Mouse (Mus musculus) neural tube, embryonic 12.5 days (tissue): Measurements from ENCODE around the gene Abhd16a. TPM values are rescaled to one million over a fixed set of nuclear protein-coding genes. Genes with fewer than 3 reads are reported as not detected.

ENCODE experiments used
- ATAC-seq: fragments of 200-750 bp; cut with Nextera tagmentation; 2 replicates; pipeline ENCODE4 v1.8.0; 2017; ENCODE audit warnings: low read depth, mild to moderate bottlenecking, moderate TSS enrichment, moderate library complexity; ENCODE audit not compliant: low FRiP score
- H3K27ac ChIP-seq: fragments of 300-500 bp; sonication (generic); 2 replicates; pipeline ENCODE4 v1.5.1; 2016
- H3K27me3 ChIP-seq: fragments of 300-500 bp; sonication (generic); replicated peaks from 2 replicates; pipeline ENCODE4 v1.6.1; 2016; ENCODE audit warnings: mild to moderate bottlenecking
- H3K36me3 ChIP-seq: fragments of 300-500 bp; sonication (generic); 2 replicates; pipeline ENCODE4 v1.6.1; 2016; ENCODE audit warnings: mild to moderate bottlenecking
- H3K4me1 ChIP-seq: fragments of 300-500 bp; sonication (generic); 2 replicates; pipeline ENCODE4 v1.6.1; 2016
- H3K4me2 ChIP-seq: fragments of 300-500 bp; sonication (generic); replicated peaks from 2 replicates; pipeline ENCODE4 v1.6.1; 2016; ENCODE audit warnings: mild to moderate bottlenecking
- H3K4me3 ChIP-seq: fragments of 300-500 bp; sonication (generic); 2 replicates; pipeline ENCODE4 v1.5.1; 2016
- H3K9ac ChIP-seq: fragments of 300-500 bp; sonication (generic); 2 replicates; pipeline ENCODE4 v1.6.1; 2016; ENCODE audit warnings: mild to moderate bottlenecking
- H3K9me3 ChIP-seq: fragments of 300-500 bp; sonication (generic); 2 replicates; pipeline ENCODE4 v1.6.1; 2016; ENCODE audit warnings: mild to moderate bottlenecking
- WGBS: fragments of 180-500 bp; shearing (Covaris S2); methylation state at CpG from one replicate; pipeline ENCODE4 v1.1.7; 2016; 5-methylcytosine and 5-hydroxymethylcytosine counted together
- polyA plus RNA-seq: library from polyadenylated mRNA; unstranded; fragments of >200 nt; fragmentation: Nextera tagmentation; extraction: Ambion mirVana; gene quantifications from 2 replicates; pipeline ENCODE4 v1.2.1, GENCODE M21; 2016

Gene Abhd16a
- polyA plus RNA-seq, 1 experiment from 2014 or later, result 83.6 TPM

- Histone ChIP-seq H3K4me1 (no peaks in the 10 kb centered on the region), H3K27ac (no peak overlapping the region), H3K4me3 (no peak overlapping the region), H3K9me3 (no peaks in the 10 kb centered on the region), H3K9ac (no peak overlapping the region), H3K27me3 (no peaks in the 10 kb centered on the region), H3K36me3 (peaks cover 96% of the 10 kb centered on the region), H3K4me2 (no peak overlapping the region)
- no peak for ATAC-seq
- WGBS, result 71% methylated on average over 5 of the region's 5 CpGs
Measured at GRCm38 (mm10) chr17:35147922-35148639, 59.0 kb downstream of the Abhd16a start.

- Histone ChIP-seq H3K27ac (no peak overlapping the region), H3K4me3 (no peak overlapping the region), H3K9me3 (no peaks in the 10 kb centered on the region), H3K4me1 (no peaks in the 10 kb centered on the region), H3K9ac (no peak overlapping the region), H3K27me3 (no peaks in the 10 kb centered on the region), H3K36me3 (peaks cover 96% of the 10 kb centered on the region), H3K4me2 (no peak overlapping the region)
- 92% methylated on average over 4 of the region's 4 CpGs for WGBS
- ATAC-seq, result no peak
Measured at GRCm38 (mm10) chr17:35152121-35152520, 63.1 kb downstream of the Abhd16a start.

Other genes starting within 250 kb of the Abhd16a start
- gene Skiv2l, start 239.1 kb upstream of the Abhd16a start, polyA plus RNA-seq, result 61.2 and 64.7 TPM in 2 replicates
- gene Nelfe, start 238.9 kb upstream of the Abhd16a start, polyA plus RNA-seq, result 95.9 and 98.6 TPM in 2 replicates
- 2.0 and 3.0 TPM in 2 replicates for gene Cfb, start 226.7 kb upstream of the Abhd16a start, polyA plus RNA-seq
- 11.5 and 12.0 TPM in 2 replicates for gene Zbtb12, start 209.8 kb upstream of the Abhd16a start, polyA plus RNA-seq
- gene Gm20547, start 207.2 kb upstream of the Abhd16a start, polyA plus RNA-seq, result not detected in 2 replicates
- 1.0 and 1.5 TPM in 2 replicates for gene C2, start 191.0 kb upstream of the Abhd16a start, polyA plus RNA-seq
- gene Ehmt2, start 190.8 kb upstream of the Abhd16a start, polyA plus RNA-seq, result 113 and 117 TPM in 2 replicates
- gene Slc44a4, start 174.8 kb upstream of the Abhd16a start, polyA plus RNA-seq, result not detected in 2 replicates
- 24.4 and 27.3 TPM in 2 replicates for gene Neu1, start 158.0 kb upstream of the Abhd16a start, polyA plus RNA-seq
- gene Hspa1b, start 130.0 kb upstream of the Abhd16a start, polyA plus RNA-seq, result 0.26 TPM in 1 of 2 replicates, not detected in the other
- gene Gm20481, start 119.4 kb upstream of the Abhd16a start, polyA plus RNA-seq, result not detected in 2 replicates
- 3.1 and 3.5 TPM in 2 replicates for gene Hspa1a, start 117.1 kb upstream of the Abhd16a start, polyA plus RNA-seq
- 1.4 and 2.3 TPM in 2 replicates for gene Hspa1l, start 116.6 kb upstream of the Abhd16a start, polyA plus RNA-seq
- 150 and 158 TPM in 2 replicates for gene Lsm2, start 107.4 kb upstream of the Abhd16a start, polyA plus RNA-seq
- 118 and 119 TPM in 2 replicates for gene Vars, start 88.3 kb upstream of the Abhd16a start, polyA plus RNA-seq
- gene Vwa7, start 72.7 kb upstream of the Abhd16a start, polyA plus RNA-seq, result 0.06 and 0.15 TPM in 2 replicates
- 3.8 and 5.0 TPM in 2 replicates for gene Sapcd1, start 61.2 kb upstream of the Abhd16a start, polyA plus RNA-seq
- gene Msh5, start 42.5 kb upstream of the Abhd16a start, polyA plus RNA-seq, result 3.1 and 4.1 TPM in 2 replicates
- 169 and 178 TPM in 2 replicates for gene Clic1, start 39.3 kb upstream of the Abhd16a start, polyA plus RNA-seq
- gene Ddah2, start 30.2 kb upstream of the Abhd16a start, polyA plus RNA-seq, result 564 and 591 TPM in 2 replicates
- gene Ly6g6c, start 23.9 kb upstream of the Abhd16a start, polyA plus RNA-seq, result not detected in 2 replicates
- gene Mpig6b, start 23.1 kb upstream of the Abhd16a start, polyA plus RNA-seq, result 0.81 and 0.88 TPM in 2 replicates
- gene Ly6g6e, start 12.4 kb upstream of the Abhd16a start, polyA plus RNA-seq, result 0.38 and 0.57 TPM in 2 replicates
- 1.9 and 2.2 TPM in 2 replicates for gene Ly6g6d, start 11.2 kb upstream of the Abhd16a start, polyA plus RNA-seq
- gene Ly6g6f, start 3.7 kb upstream of the Abhd16a start, polyA plus RNA-seq, result 0.23 and 0.84 TPM in 2 replicates
- not detected in 2 replicates for gene Ly6g5c, start 19.0 kb downstream of the Abhd16a start, polyA plus RNA-seq
- 1.1 TPM in 2 replicates for gene Ly6g5b, start 26.2 kb downstream of the Abhd16a start, polyA plus RNA-seq
- 24.9 and 28.0 TPM in 2 replicates for gene Gpank1, start 32.2 kb downstream of the Abhd16a start, polyA plus RNA-seq
- 289 and 295 TPM in 2 replicates for gene Csnk2b, start 32.8 kb downstream of the Abhd16a start, polyA plus RNA-seq
- gene D17H6S53E, start 37.1 kb downstream of the Abhd16a start, polyA plus RNA-seq, result 6.1 and 7.8 TPM in 2 replicates
- gene Apom, start 42.8 kb downstream of the Abhd16a start, polyA plus RNA-seq, result 0.32 and 0.93 TPM in 2 replicates
- gene Bag6, start 45.9 kb downstream of the Abhd16a start, polyA plus RNA-seq, result 82.8 and 84.5 TPM in 2 replicates
- gene Prrc2a, start 75.6 kb downstream of the Abhd16a start, polyA plus RNA-seq, result 205 and 224 TPM in 2 replicates
- 8.3 and 9.1 TPM in 2 replicates for gene Aif1, start 86.8 kb downstream of the Abhd16a start, polyA plus RNA-seq
- gene Lst1, start 99.2 kb downstream of the Abhd16a start, polyA plus RNA-seq, result 6.8 and 7.0 TPM in 2 replicates
- gene Ltb, start 105.2 kb downstream of the Abhd16a start, polyA plus RNA-seq, result 0.39 and 0.57 TPM in 2 replicates
- gene Tnf, start 112.7 kb downstream of the Abhd16a start, polyA plus RNA-seq, result 0.18 TPM in 1 of 2 replicates, not detected in the other
- gene Lta, start 116.1 kb downstream of the Abhd16a start, polyA plus RNA-seq, result not detected in 2 replicates
- gene Gm16181, start 131.6 kb downstream of the Abhd16a start, polyA plus RNA-seq, result not detected in 2 replicates
- gene Atp6v1g2, start 144.4 kb downstream of the Abhd16a start, polyA plus RNA-seq, result 26.2 and 28.4 TPM in 2 replicates
- 10.6 and 11.5 TPM in 2 replicates for gene Nfkbil1, start 146.5 kb downstream of the Abhd16a start, polyA plus RNA-seq
- 511 and 522 TPM in 2 replicates for gene Ddx39b, start 152.5 kb downstream of the Abhd16a start, polyA plus RNA-seq
- gene H2-D1, start 173.5 kb downstream of the Abhd16a start, polyA plus RNA-seq, result 55.7 and 58.8 TPM in 2 replicates
- 0.06 and 0.10 TPM in 2 replicates for gene H2-Q1, start 231.1 kb downstream of the Abhd16a start, polyA plus RNA-seq